Mouse (Mus musculus) embryonic fibroblast, embryonic 13.5 days (primary cell): ENCODE measurements around the gene Atg101.

Experiments used
- CTCF ChIP-seq: IDR thresholded peaks from 2 replicates; pipeline ENCODE4 v1.5.1; 2011; ENCODE audit warnings: mild to moderate bottlenecking, control low read depth, low read length, moderate library complexity, borderline replicate concordance; ENCODE audit not compliant: insufficient read depth
- POLR2A ChIP-seq: IDR thresholded peaks from 2 replicates; pipeline ENCODE4 v1.6.1; 2011; ENCODE audit warnings: low read depth, mild to moderate bottlenecking, control low read depth, low read length, moderate library complexity

- no peak for TF ChIP-seq POLR2A
- no peak for TF ChIP-seq CTCF
These were observed 49.6 kb downstream of the Atg101 start for GRCm38 (mm10) chr15:101333648-101334047.
